Mouse (Mus musculus): ENCODE results near the gene Ech1. TPM values are rescaled to one million over a fixed set of nuclear protein-coding genes. Genes with fewer than 3 reads are reported as not detected.

Gene Ech1
- total and polyA plus RNA-seq, 2 experiments = 625 to 636 TPM

DNA sequence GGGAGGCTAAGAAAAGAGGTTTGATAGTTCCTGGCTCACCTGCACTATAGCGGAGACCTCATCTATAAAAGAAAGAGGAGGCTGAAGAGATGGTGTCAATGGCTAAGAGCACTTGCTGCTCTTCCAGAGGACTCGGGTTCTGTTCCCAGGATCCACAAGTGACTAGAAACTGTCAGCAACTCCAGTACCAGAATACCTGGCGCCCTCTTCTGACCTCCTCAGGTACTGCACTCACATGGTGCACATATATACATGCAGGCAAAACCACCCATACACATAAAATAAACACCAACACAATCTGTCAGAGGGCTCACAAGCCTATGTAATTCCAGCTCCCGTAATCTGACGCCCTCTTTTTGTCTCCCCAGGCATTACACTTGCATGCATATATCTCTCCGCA, 35.9 kb downstream of the Ech1 start:
- no peak overlapping the region for H3K9ac ChIP-seq (ENCODE audit: low read depth, low read length)

DNA sequence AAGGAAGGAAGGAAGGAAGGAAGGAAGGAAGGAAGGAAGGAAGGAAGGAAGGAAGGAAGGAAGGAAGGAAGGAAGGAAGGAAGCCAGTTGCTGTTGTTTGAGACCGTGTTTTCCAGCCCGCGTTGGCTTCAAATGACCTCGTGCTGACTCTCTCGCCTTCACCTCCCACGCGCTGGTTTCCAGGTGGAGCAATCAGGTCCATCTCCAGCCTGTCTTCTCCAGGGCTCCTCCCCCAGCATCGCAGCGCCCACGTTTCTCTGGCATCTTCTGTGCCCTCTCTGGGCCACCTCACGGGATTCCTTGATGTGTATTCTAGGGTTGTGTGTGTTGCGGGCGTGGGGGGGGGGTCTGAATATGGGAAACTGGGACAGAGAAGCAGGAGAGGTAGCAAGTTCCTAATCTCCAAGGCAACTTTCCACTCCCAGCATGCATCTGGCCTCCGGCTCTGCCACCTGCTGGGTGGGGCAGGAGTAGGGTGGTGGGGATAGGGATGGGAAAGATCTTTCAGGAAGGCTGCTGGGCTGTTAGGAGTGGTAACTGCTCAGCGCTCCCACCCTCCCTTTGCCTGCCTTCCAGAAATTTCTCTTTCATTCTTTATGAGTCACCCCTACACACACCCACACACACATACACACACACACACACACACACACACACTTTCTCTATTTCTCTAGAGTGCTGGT, 37.9 kb downstream of the Ech1 start:
- WGBS = 67% methylated on average over 15 of the region's 15 CpGs
- Histone ChIP-seq H3K9ac (ENCODE audit: low read depth, low read length) (no peak overlapping the region), H3K36me3 (ENCODE audit: control insufficient read depth, insufficient read depth, low read length) (no peaks in the 10 kb centered on the region), H3K4me3 (ENCODE audit: insufficient read depth, low read depth, low read length) (no peak overlapping the region), H3K4me1 (ENCODE audit: control insufficient read depth, insufficient read depth, low read length) (no peaks in the 10 kb centered on the region), H3K79me2 (ENCODE audit: control insufficient read depth, insufficient read depth, low read length) (no peaks in the 10 kb centered on the region), H3K27me3 (ENCODE audit: control insufficient read depth, insufficient read depth, low read length) (no peaks in the 10 kb centered on the region), H3K27ac (replicated peaks; ENCODE audit: insufficient read depth, low read depth, low read length) (no peak overlapping the region)
- TF ChIP-seq CTCF (IDR thresholded peaks at IDR 0.05; ENCODE audit: low read depth, low read length) (no peak), POLR2A (IDR thresholded peaks at IDR 0.05; ENCODE audit: extremely low read depth, insufficient read depth, low read length) (no peak)
- DNase-seq (ENCODE audit: extremely low read depth, low read depth, low spot score) = no peak

More for the DNA sequence above, 35.9 kb downstream of the Ech1 start:
- TF ChIP-seq CTCF (IDR thresholded peaks at IDR 0.05; ENCODE audit: low read depth, low read length) (peak; percentile 11; the same call in 1 of the 2 replicates), POLR2A (IDR thresholded peaks at IDR 0.05; ENCODE audit: extremely low read depth, insufficient read depth, low read length) (no peak)
- DNase-seq (ENCODE audit: extremely low read depth, low read depth, low spot score) = no peak
- no peak overlapping the region for H3K27ac ChIP-seq (replicated peaks; ENCODE audit: insufficient read depth, low read depth, low read length)
- H3K4me1 ChIP-seq (ENCODE audit: control insufficient read depth, insufficient read depth, low read length) = no peaks in the 10 kb centered on the region
- no peak overlapping the region for H3K4me3 ChIP-seq (ENCODE audit: insufficient read depth, low read depth, low read length)
- no peaks in the 10 kb centered on the region for H3K27me3 ChIP-seq (ENCODE audit: control insufficient read depth, insufficient read depth, low read length)
- 93% methylated on average over 6 of the region's 6 CpGs for WGBS
- no peaks in the 10 kb centered on the region for H3K79me2 ChIP-seq (ENCODE audit: control insufficient read depth, insufficient read depth, low read length)
- no peaks in the 10 kb centered on the region for H3K36me3 ChIP-seq (ENCODE audit: control insufficient read depth, insufficient read depth, low read length)

DNA sequence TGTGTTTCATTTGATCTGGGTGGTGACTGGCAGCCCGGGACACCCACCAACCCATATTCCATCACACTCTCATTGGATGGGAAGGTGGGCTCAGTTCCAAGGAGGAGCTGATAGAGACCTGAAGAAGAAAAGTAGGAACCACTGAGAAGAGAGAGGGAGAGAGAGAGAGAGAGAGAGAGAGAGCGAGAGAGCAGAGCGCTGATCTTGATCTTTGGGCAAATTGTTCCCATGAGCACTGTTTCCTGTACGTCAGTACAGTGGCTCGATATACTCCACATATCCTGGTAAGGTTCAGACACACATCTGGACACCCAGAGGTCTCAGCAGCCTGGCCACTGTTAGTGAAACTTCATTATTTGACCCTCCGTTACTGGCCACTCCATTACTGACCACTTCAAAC, 38.5 kb downstream of the Ech1 start, which contains the start of gene Lgals7:
TSS of gene Lgals7 (plus strand) at position 314 of the 400 bp plus-strand sequence.
- DNase-seq (ENCODE audit: extremely low read depth, low read depth, low spot score) = no peak
- H3K79me2 ChIP-seq (ENCODE audit: control insufficient read depth, insufficient read depth, low read length) = no peaks in the 10 kb centered on the region
- H3K36me3 ChIP-seq (ENCODE audit: control insufficient read depth, insufficient read depth, low read length) = no peaks in the 10 kb centered on the region
- TF ChIP-seq POLR2A (IDR thresholded peaks at IDR 0.05; ENCODE audit: extremely low read depth, insufficient read depth, low read length) = no peak
- TF ChIP-seq CTCF (IDR thresholded peaks at IDR 0.05; ENCODE audit: low read depth, low read length) = no peak
- no peaks in the 10 kb centered on the region for H3K4me1 ChIP-seq (ENCODE audit: control insufficient read depth, insufficient read depth, low read length)
- H3K27me3 ChIP-seq (ENCODE audit: control insufficient read depth, insufficient read depth, low read length) = no peaks in the 10 kb centered on the region
- no peak within 1 kb of the TSS for H3K27ac ChIP-seq (replicated peaks; ENCODE audit: insufficient read depth, low read depth, low read length)
- H3K4me3 ChIP-seq (ENCODE audit: insufficient read depth, low read depth, low read length) = no peak within 1 kb of the TSS
- 92% methylated on average over 6 of the region's 6 CpGs for WGBS
- no peak within 1 kb of the TSS for H3K9ac ChIP-seq (ENCODE audit: low read depth, low read length)

DNA sequence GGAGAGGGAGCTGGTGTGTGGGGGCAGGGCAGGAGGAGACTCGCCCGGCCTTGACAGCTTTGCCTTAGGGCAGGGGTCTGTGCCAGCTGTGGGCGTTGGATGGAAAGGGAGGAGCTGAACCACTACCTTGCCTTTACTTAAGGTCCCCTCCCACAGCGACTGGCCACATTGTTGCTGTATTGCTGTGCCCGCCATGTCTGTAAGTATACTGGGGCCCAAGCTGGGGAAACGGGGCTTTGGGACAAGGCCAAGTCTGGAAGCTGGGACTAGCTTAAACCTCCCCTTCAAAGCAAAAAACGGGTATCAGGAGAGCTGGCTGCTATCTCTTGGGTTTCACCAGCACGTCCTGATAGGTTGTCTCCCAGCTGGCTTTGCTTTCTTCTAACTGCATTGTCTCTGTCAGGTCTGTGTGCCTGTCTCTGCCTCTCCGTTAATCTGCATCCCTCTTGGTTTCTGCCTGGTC, 39.3 kb downstream of the Ech1 start:
- Histone ChIP-seq H3K79me2 (ENCODE audit: control insufficient read depth, insufficient read depth, low read length) (no peaks in the 10 kb centered on the region), H3K4me3 (ENCODE audit: insufficient read depth, low read depth, low read length) (no peak overlapping the region), H3K27me3 (ENCODE audit: control insufficient read depth, insufficient read depth, low read length) (no peaks in the 10 kb centered on the region), H3K27ac (replicated peaks; ENCODE audit: insufficient read depth, low read depth, low read length) (no peak overlapping the region), H3K9ac (ENCODE audit: low read depth, low read length) (no peak overlapping the region), H3K36me3 (ENCODE audit: control insufficient read depth, insufficient read depth, low read length) (no peaks in the 10 kb centered on the region), H3K4me1 (ENCODE audit: control insufficient read depth, insufficient read depth, low read length) (no peaks in the 10 kb centered on the region)
- TF ChIP-seq POLR2A (IDR thresholded peaks at IDR 0.05; ENCODE audit: extremely low read depth, insufficient read depth, low read length) (no peak), CTCF (IDR thresholded peaks at IDR 0.05; ENCODE audit: low read depth, low read length) (no peak)
- WGBS = 67% methylated on average over 9 of the region's 9 CpGs
- no peak for DNase-seq (ENCODE audit: extremely low read depth, low read depth, low spot score)

DNA sequence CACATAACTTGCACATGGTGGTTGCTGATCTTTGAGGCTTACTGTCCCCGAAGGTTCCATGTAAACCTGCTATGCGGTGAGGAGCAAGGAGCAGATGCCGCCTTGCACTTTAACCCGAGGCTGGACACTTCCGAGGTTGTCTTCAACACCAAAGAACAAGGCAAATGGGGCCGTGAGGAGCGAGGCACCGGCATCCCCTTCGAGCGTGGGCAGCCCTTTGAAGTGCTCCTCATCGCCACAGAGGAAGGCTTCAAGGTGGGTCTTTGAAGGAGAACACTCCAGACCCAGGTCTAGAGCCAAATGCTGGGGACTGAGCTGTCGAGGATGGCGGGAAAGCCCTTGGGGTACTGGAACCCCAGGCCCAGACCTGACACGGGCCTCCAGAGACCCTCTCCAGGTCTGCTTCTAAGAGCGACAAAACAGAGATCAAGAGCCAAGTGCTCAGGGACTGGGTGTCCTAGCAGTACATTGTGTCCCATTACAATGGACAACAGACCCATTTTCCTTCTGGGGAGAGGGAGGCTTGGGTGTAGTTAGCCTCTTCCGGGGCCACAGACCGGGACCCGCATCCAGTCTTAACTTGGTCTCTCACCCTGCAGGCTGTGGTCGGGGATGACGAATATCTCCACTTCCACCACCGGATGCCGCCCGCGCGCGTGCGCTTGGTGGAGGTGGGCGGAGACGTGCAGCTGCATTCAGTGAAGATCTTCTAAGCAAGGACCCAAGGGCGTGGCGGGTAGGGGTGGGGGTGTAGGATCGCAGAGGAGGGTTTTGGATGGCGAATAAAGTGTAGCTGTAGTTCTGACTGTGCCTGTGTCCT, 40.7 kb downstream of the Ech1 start:
- no peaks in the 10 kb centered on the region for H3K79me2 ChIP-seq (ENCODE audit: control insufficient read depth, insufficient read depth, low read length)
- no peaks in the 10 kb centered on the region for H3K4me1 ChIP-seq (ENCODE audit: control insufficient read depth, insufficient read depth, low read length)
- H3K27ac ChIP-seq (replicated peaks; ENCODE audit: insufficient read depth, low read depth, low read length) = no peak overlapping the region
- DNase-seq (ENCODE audit: extremely low read depth, low read depth, low spot score) = no peak
- TF ChIP-seq CTCF (IDR thresholded peaks at IDR 0.05; ENCODE audit: low read depth, low read length) (no peak), POLR2A (IDR thresholded peaks at IDR 0.05; ENCODE audit: extremely low read depth, insufficient read depth, low read length) (no peak)
- H3K4me3 ChIP-seq (ENCODE audit: insufficient read depth, low read depth, low read length) = no peak overlapping the region
- H3K36me3 ChIP-seq (ENCODE audit: control insufficient read depth, insufficient read depth, low read length) = no peaks in the 10 kb centered on the region
- WGBS = 47% methylated on average over 33 of the region's 33 CpGs
- H3K9ac ChIP-seq (ENCODE audit: low read depth, low read length) = 0 out of 2 replicates have a peak overlapping the region, but pooled peaks have one; percentile 31
- H3K27me3 ChIP-seq (ENCODE audit: control insufficient read depth, insufficient read depth, low read length) = no peaks in the 10 kb centered on the region
